Mouse (Mus musculus) embryonic stem cell, embryonic (primary cell): ENCODE data around the gene Icmt.

ENCODE experiments used
- CTCF ChIA-PET, 4 experiments: fragments of 300-600 bp in 2 of 4; fragments of 350-600 bp in 2 of 4; sonication (Branson Sonifier 250); formaldehyde crosslinking; loops; one replicate each; lab custom pipeline; 2022; ENCODE audit warnings: inconsistent platforms in 2 of 4; lab: Charles Lee
- POLR2A ChIA-PET, 4 experiments: fragments of 300-600 bp in 2 of 4; fragments of 350-600 bp in 2 of 4; sonication (Branson Sonifier 250); formaldehyde crosslinking; loops; one replicate each; lab custom pipeline; 2022; ENCODE audit warnings: antibody characterized with exemption in 4 of 4, inconsistent platforms in 1 of 4; lab: Charles Lee

Gene Icmt

DNA sequence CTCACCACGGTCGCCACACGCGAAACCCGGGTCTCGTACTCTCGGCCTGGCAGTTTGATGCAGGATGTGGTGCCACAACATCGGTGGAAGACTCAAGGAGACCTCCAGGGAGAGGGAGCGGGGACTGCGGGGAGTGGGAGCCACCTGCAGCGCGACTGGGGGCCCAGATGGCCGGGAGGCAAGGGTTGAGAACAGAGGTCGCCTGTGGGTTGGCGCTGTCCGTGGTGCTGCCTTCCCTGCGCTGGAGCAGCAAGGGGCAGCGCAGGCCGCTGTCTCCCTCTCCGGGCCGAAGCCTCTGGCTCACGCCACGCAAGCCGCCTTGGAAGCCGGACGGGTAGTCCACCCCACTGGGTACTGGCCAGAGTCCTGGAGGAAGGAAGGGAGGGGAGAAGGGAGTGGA is 10.1 kb upstream of the Icmt start:
- ChIA-PET CTCF (interaction anchor here (0.6 to 3.1 kb wide), 16 partner anchors 10 to 167 kb away, joined by 3 to 20 read pairs (median 4); partner anchors contain the start of gene Rnf207 (in 2 of the 4)), POLR2A (interaction anchor here in 3 of 4 experiments (0.9 to 1.7 kb wide), 6 partner anchors 10 to 128 kb away, joined by 3 to 5 read pairs (median 3); partner anchors contain the start of genes Icmt (in 2 of the 3), Hes2 (in 1 of the 3) and Rpl22 (in 1 of the 3))

DNA sequence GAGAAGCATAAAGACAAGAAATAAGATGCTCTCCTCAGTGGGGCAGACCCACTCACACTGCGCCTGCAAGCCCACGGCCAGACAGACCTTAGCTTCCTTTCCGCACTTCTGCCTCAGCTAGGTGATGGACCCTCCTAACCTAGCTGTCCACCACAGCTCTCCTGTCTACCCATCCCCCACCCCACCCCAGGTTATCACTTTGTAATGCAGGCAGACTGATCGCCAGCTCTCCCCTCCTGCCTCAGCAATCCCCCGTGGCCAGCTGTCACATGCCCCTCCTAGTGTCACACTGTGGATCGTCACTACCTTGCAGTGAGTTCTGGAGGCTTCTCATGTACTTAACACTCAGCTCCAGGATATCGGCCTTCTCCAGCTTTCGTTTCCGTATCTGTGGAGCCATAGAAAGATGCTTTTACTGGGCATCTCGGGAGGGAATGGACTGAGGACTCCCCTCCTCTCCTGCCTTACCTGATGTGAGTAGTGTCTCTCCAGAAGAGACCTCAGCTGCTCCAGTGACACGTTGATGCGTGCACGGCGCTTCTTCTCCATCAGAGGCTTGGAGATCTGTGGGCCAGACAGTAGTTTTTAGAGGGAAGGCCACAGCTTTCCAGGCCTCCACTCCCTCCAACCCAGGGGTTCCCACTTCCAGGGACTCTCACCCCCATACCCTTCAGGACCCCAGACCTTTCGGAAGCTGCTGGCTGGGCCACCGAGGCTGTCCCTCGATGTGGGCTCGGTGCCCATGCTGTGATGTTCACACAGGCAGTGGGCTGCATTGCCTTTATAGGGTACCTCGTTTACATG is 9.5 kb upstream of the Icmt start:
- CTCF ChIA-PET, result interaction anchor here (0.8 to 3.1 kb wide), 8 partner anchors 11 to 134 kb away, joined by 3 to 20 read pairs (median 4); partner anchors contain the start of gene Rnf207 (in 1 of the 4)
- POLR2A ChIA-PET, result interaction anchor here in 3 of 4 experiments (0.6 to 1.7 kb wide), 8 partner anchors 9 to 267 kb away, joined by 3 to 5 read pairs (median 3); partner anchors contain the start of genes Icmt (in 3 of the 3), Hes2 (in 1 of the 3) and Rpl22 (in 1 of the 3)

DNA sequence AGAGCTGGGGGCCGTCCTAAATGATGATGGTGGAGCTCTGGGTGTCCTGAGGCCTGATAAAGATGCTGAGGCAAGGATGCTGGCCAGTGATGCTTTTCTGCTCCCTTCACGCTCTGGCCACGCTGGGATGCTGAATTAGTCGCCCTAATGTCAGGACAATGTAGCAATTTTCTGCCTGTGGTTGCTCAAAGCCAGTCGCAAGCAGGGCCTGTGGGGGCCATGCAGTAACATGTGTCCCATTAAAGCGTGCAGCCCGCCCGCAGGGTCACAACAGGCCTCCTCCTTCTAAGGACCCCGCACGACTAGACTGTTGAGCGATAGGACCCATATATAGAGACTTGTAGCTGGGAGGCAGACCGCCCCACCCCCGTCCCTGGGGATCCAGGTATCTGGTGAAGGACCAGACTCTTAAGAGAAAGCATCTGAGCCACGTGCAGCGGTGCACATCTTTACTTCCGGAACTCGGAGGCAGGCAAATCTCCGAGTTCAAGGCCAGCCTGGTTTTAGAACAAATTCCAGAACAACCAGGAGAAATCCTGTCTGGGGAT is 8.6 kb upstream of the Icmt start:
- ChIA-PET POLR2A (interaction anchor here in 1 of 4 experiments (1.0 to 1.7 kb wide), 2 partner anchors 8 to 130 kb away, joined by 3 to 5 read pairs; partner anchors contain the start of genes Hes2 and Icmt), CTCF (no interaction called here)

DNA sequence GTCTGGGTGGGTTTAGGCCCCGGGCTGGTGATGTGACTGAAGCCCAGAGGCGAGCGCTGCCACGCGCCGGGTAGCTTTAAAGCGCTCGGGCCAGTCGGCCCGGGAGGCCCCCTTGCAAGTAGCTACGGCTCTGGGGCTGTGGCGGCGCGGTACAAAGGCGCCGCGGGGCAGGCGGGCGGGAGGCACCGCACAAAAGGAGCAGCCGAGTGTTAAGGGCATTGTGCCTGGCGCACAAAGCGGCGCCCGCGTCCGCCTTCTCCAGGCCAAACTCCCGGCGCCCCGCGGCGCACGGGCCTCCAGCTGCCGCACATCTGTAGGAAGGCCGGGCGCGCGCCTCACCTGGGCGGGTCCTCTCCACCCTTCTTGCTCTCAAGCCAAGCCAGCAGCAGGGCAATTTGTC is 6.6 kb upstream of the Icmt start:
- ChIA-PET POLR2A (interaction anchor here in 2 of 4 experiments (1.0 to 1.4 kb wide), 4 partner anchors 9 to 182 kb away, joined by 3 to 4 read pairs (median 4); no protein-coding TSS in a partner anchor), CTCF (interaction anchor here (0.7 to 1.6 kb wide), 13 partner anchors 14 to 156 kb away, joined by 3 to 6 read pairs (median 3); partner anchors contain the start of gene Rnf207 (in 2 of the 4))

DNA sequence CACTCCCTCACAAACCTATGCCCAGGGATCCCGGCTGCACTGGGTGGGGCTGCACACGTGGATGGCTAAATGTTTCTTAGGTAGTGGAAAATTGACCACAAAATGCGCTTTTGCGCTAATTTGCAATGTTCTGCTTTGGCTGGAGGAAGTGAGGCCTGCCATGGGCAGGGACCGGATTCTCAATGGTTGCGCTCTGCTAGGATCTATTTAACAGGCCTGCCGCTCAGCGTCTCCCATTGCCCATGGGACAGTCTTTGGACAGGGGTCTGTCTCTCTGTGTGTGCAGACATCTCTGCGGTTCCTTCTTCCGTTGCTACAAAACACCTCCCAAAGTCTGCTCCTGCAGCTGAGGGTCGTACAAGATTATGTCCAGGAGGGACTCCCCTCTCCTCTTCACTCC is 6.0 kb upstream of the Icmt start:
- POLR2A ChIA-PET, result interaction anchor here in 2 of 4 experiments (0.9 to 1.8 kb wide), 7 partner anchors 9 to 183 kb away, joined by 3 to 8 read pairs (median 4); partner anchors contain the start of gene Rpl22 (in 1 of the 2)
- CTCF ChIA-PET, result interaction anchor here (0.5 to 1.6 kb wide), 17 partner anchors 15 to 441 kb away, joined by 3 to 6 read pairs (median 3); partner anchors contain the start of gene Rnf207 (in 1 of the 4)

DNA sequence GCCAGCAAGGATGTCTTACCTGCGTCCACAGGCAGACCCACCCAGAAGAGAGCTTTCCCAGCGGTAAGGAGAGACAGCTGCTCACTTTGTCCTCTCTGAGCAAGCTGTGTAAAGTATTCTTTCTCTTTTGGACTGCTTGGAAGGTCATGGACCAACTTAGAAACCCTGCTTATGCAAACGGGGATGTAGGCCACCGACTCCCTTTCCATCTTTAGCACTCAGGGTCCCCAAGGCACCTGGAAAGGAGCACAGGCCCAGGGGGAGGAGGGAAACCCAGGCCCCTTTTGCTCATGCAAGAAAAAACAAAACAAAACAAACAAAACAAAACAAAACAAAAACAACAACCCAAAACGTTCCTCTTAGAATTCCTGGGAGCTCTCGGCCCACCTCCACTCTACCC is 5.5 kb upstream of the Icmt start, which contains the start of gene Hes3:
TSS of gene Hes3 (minus strand) at position 101 of the 400 bp plus-strand sequence.
- POLR2A ChIA-PET, result interaction anchor here in 3 of 4 experiments (0.7 to 1.8 kb wide), 9 partner anchors 9 to 184 kb away, joined by 3 to 8 read pairs (median 3); partner anchors contain the start of gene Rpl22 (in 1 of the 3)
- CTCF ChIA-PET, result interaction anchor here in 2 of 4 experiments (0.8 to 1.3 kb wide), 6 partner anchors 17 to 150 kb away, joined by 3 to 4 read pairs (median 3); no protein-coding TSS in a partner anchor

DNA sequence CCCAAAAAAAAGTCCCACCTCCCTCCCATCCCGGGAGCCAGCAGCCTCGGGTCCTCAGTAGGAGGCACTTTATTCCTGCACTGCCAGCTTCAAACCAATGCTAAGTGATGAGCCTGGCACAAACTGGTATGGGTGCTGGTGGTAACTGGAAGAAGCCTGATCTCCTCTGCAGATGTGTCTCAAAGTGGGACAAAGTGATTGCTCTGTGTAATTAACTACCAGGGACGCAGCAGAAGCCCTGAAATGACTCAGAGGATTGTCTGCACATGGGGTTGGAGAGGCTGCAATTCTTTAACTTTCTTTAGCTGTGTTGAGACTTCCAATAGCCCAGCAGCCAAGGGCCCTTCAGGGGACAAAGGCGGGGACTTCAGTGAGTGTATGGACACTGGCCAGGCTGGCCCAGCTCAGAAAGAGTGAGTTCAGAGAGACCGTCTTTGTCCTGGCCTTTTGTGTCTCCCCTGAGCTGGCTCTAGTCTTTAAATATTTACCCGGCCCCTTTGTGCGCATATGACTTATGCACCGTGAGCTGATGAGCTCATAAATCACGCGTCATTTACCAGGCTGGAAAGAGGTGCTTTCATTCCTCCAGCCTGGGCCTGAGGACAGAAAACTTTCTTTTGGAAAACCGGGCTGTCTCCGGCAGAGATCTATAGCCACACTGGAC is 4.8 kb upstream of the Icmt start:
- ChIA-PET POLR2A (interaction anchor here in 2 of 4 experiments (0.7 to 1.8 kb wide), 8 partner anchors 10 to 159 kb away, joined by 3 to 8 read pairs (median 3); partner anchors contain the start of gene Rpl22 (in 1 of the 2)), CTCF (interaction anchor here in 3 of 4 experiments (0.6 to 1.5 kb wide), 11 partner anchors 9 to 196 kb away, joined by 3 to 4 read pairs (median 3); partner anchors contain the start of gene Rnf207 (in 1 of the 3))

DNA sequence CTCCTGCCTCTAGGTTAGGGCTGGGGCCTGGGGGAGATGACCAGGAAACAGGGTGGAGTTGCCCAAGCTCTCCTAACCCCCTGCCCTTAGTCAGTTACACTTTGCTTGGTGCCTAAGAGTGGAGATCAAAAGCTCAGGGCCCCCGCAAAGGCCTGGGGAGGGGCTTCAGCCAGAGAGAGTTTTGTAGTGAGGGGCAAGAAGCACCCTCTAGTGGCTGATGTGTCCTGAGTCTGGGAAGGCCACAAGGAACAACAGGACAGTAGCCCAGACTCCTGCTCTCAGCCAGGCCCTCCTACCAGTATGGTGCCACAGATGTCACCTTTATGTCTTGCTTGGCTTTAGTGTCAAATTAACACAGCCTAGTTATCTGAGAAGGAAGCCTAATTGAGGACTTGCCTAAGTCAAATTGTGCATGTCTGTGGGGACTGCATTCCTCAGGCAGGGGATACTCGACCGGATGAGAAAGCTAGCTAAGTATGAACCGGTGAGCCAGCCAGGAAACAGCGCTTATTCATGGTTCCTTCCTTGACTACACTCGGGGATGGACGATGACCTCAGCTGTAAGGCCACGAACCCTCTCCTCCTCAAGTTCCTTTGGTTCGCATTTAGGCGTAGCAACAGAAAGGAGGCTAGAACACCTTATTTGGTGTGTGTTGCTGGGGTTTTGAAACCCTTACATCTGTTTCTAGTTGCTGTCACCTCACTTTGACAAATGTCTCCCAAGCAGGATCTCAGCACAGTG is 2.7 kb upstream of the Icmt start:
- POLR2A ChIA-PET, result interaction anchor here in 2 of 4 experiments (0.6 to 1.6 kb wide), 6 partner anchors 14 to 179 kb away, joined by 3 read pairs; partner anchors contain the start of genes Rnf207 (in 1 of the 2) and Tnfrsf25 (in 1 of the 2)
- CTCF ChIA-PET, result interaction anchor here (0.6 to 2.4 kb wide), 16 partner anchors 9 to 156 kb away, joined by 3 to 9 read pairs (median 4); partner anchors contain the start of gene Rnf207 (in 1 of the 4)

DNA sequence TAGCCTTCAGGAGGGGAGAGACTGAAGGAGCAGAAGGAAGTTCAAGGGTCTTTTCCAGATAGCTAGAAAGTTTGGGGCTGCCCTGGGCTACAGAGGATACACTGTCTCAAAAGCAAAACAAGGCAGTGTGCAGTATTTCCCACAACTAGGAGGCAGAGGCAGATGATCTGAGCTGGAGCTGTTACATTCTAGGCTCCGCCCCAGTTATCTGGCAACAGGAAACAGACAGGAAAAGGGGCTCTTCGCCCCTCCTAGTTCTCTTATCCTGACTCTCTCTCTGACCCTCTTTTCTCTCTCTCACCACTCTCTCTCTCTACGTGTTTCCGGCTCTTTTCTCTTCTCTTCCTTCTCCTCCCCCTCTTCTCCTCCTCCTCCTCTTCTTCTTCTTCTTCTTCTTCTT is 1.1 kb upstream of the Icmt start:
- POLR2A ChIA-PET, result interaction anchor here in 2 of 4 experiments (0.7 to 1.4 kb wide), 3 partner anchors 17 to 20 kb away, joined by 4 read pairs; no protein-coding TSS in a partner anchor
- CTCF ChIA-PET, result interaction anchor here in 2 of 4 experiments (0.7 to 2.4 kb wide), 7 partner anchors 14 to 155 kb away, joined by 3 to 9 read pairs (median 4); partner anchors contain the start of gene Rnf207 (in 1 of the 2)

DNA sequence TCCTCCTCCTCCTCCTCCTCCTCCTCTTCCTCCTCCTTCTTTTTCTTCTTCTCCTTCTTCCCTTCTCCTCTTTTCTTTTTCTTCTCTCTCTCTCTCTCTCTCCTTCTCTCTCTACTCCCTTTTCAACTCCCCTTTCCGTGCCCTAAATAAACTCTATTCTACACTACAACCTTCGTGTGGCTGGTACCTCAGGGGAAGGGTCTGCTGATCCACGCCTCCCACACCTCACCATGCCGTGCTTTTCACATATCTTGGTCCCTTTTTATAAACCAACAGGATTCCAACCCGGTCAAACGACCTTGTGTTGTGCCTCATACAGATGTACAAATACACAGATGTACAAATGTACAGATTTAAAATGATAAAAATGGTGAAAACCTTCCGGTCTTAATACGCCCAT is 656 bp upstream of the Icmt start:
- CTCF ChIA-PET, result interaction anchor here in 3 of 4 experiments (0.6 to 2.6 kb wide), 22 partner anchors 11 to 1903 kb away, joined by 3 to 13 read pairs (median 4); partner anchors contain the start of gene Rnf207 (in 1 of the 3)
- POLR2A ChIA-PET, result interaction anchor here (0.6 to 2.1 kb wide), 27 partner anchors 9 to 322 kb away, joined by 3 to 21 read pairs (median 4); partner anchors contain the start of genes Rpl22 (in 3 of the 4), Espn (in 1 of the 4), Rnf207 (in 1 of the 4) and Zbtb48 (in 1 of the 4)

DNA sequence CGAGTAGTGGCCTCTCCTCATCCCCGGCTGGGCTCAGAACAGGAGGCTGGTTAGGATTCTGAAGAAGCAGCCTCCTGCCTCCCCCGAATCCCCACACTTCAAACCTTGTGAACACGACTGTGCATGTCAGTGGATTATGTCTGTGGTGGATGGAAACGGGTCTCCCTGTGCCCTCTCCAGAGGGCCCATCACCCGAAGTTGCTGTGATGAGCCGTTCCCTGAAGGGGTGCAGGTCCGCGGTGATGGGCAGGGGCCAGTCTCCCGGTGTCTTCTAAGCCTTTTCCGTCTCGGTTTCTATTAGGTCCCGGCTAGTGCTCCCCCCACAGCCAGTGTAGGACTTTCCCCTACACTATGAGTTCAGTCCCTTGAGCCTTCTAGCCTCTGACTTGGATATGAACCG is 1.8 kb downstream of the Icmt start:
- POLR2A ChIA-PET, result interaction anchor here in 1 of 4 experiments (1.0 to 1.8 kb wide), 4 partner anchors 11 to 39 kb away, joined by 3 to 5 read pairs (median 4); partner anchors contain the start of gene Chd5
- CTCF ChIA-PET, result interaction anchor here in 2 of 4 experiments (0.7 to 2.6 kb wide), 2 partner anchors 20 kb away, joined by 3 to 13 read pairs; partner anchors contain the start of gene Rnf207 (in 2 of the 2)

DNA sequence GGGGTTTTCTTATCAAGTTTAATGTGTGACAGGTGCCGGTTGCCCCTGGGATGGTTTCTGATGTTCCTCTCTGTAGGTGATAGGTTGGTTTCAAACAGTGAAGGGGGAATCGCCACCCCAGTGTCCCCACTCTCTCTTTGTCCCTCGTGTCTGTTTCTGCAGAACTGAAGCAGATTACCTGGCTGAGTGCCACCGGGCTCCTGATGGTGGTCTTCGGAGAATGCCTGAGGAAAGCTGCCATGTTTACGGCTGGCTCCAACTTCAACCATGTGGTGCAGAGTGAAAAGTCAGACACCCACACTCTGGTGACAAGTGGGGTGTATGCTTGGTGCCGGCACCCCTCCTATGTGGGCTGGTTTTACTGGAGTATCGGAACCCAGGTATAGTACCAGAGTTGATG is 3.3 kb downstream of the Icmt start:
- ChIA-PET CTCF (interaction anchor here in 1 of 4 experiments (0.6 to 1.5 kb wide), 2 partner anchors 18 to 126 kb away, joined by 3 read pairs; partner anchors contain the start of gene Rnf207), POLR2A (interaction anchor here in 1 of 4 experiments (0.8 to 1.3 kb wide), 4 partner anchors 9 to 37 kb away, joined by 3 to 4 read pairs (median 3); no protein-coding TSS in a partner anchor)

DNA sequence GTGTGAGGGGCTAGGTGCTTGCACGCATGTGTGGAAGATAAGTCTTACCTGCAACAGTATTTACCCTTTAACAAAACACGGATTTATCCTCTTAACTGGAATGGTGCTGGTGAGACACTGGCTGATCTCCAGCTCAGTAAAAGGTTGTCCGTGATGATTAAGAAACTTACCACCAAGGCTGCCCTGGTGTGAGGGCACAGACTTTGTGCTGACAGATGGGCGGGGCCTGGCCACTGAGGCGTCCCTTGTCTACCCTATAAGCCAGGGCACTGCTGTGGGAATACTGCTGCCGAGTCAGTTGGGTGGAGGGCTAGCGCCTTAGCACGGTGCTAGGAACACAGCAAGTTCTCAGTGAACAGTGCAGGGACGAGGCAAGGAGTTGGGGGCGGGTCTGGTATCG is 5.0 kb downstream of the Icmt start:
- ChIA-PET POLR2A (interaction anchor here in 2 of 4 experiments (1.2 to 1.6 kb wide), 3 partner anchors 10 to 14 kb away, joined by 3 read pairs; no protein-coding TSS in a partner anchor), CTCF (interaction anchor here in 1 of 4 experiments (1.5 kb wide), 2 partner anchors 17 to 30 kb away, joined by 3 to 4 read pairs; partner anchors contain the start of gene Rnf207)

DNA sequence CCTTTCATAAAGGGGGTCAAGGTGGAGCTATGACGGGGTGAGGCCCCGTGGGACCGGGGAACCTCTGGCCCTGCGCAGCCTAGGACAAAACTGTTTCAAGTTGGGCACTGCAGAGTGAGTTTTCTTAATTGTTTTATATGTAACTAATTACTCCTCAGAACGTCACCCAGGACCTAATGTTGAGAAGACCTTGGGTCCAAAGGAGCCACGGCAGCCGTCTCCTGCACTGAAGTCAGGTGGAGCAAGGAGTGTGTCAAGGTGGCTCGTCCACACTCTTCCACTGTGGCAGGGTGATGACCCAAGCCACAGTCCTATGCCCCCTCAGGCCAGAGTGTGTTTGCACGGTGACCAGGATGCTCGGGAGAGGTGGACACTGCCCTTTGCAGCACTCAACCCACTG is 6.1 kb downstream of the Icmt start:
- ChIA-PET CTCF (interaction anchor here in 3 of 4 experiments (0.5 to 1.6 kb wide), 6 partner anchors 9 to 149 kb away, joined by 3 to 6 read pairs (median 4); partner anchors contain the start of gene Rnf207 (in 1 of the 3)), POLR2A (interaction anchor here in 2 of 4 experiments (1.2 to 1.7 kb wide), 3 partner anchors 12 to 30 kb away, joined by 3 to 5 read pairs (median 3); no protein-coding TSS in a partner anchor)

DNA sequence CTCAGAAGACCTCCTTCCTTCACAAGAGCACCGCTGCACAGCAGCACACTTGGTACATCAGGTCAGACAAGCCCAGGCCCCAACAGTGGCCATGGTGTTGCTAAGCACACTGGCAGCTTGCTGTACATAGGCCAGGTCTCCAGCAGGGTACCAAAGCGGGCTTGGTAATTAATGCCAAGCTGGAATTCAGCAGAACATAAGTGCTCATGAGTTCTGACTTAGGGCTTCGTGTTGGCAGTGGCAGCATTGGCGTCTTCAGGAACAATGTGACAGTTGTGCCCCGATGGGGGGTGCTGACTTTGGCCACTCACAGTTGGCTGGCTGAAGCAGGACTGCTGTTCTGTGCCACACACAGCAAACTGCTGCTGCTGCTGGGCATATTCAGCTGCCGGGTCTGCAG is 7.7 kb downstream of the Icmt start:
- POLR2A ChIA-PET, result interaction anchor here in 2 of 4 experiments (0.6 to 1.9 kb wide), 8 partner anchors 8 to 45 kb away, joined by 3 to 10 read pairs (median 4); partner anchors contain the start of genes Icmt (in 1 of the 2) and Rpl22 (in 1 of the 2)
- CTCF ChIA-PET, result interaction anchor here (0.6 to 3.9 kb wide), 9 partner anchors 14 to 1022 kb away, joined by 3 to 15 read pairs (median 4); partner anchors contain the start of gene Rnf207 (in 2 of the 4)
